Mouse (Mus musculus): ENCODE data around the gene Cep131. TPM values are rescaled to one million over a fixed set of nuclear protein-coding genes. Genes with fewer than 3 reads are reported as not detected.

The Cep131 gene
- polyA plus RNA-seq, 1 experiment from 2014 or later, result 30.4 TPM

GRCm38 (mm10) chr11:120080282-120080681 lies 6.3 kb downstream of the Cep131 start:
- peaks cover 26% of the 10 kb centered on the region for H3K36me3 ChIP-seq (ENCODE audit: control insufficient read depth, insufficient read depth, low read length)

GRCm38 (mm10) chr11:120076191-120076590 lies 10.4 kb downstream of the Cep131 start:
- 87% methylated on average over 3 of the region's 3 CpGs for WGBS
- no peak for ATAC-seq
- no peaks in the 10 kb centered on the region for H3K27me3 ChIP-seq (ENCODE audit: control insufficient read depth, insufficient read depth, low read depth, low read length)
- H3K4me2 ChIP-seq (ENCODE audit: low read length), result no peak overlapping the region
- no peak overlapping the region for H3K9ac ChIP-seq (ENCODE audit: low read depth, low read length)
- H3K4me1 ChIP-seq (ENCODE audit: control insufficient read depth, insufficient read depth, low read length), result no peaks in the 10 kb centered on the region
- peaks cover 34% of the 10 kb centered on the region for H3K36me3 ChIP-seq (ENCODE audit: control insufficient read depth, insufficient read depth, low read length)
- no peak overlapping the region for H3K27ac ChIP-seq (ENCODE audit: low read length)
- H3K4me3 ChIP-seq (ENCODE audit: low read depth, low read length), result no peak overlapping the region
- no peaks in the 10 kb centered on the region for H3K9me3 ChIP-seq (replicated peaks; ENCODE audit: control insufficient read depth, low read length, poor library complexity, severe bottlenecking)

More at GRCm38 (mm10) chr11:120080282-120080681, 6.3 kb downstream of the Cep131 start:
- no peak overlapping the region for H3K4me2 ChIP-seq (ENCODE audit: low read length)
- H3K9me3 ChIP-seq (replicated peaks; ENCODE audit: control insufficient read depth, low read length, poor library complexity, severe bottlenecking), result no peaks in the 10 kb centered on the region
- no peak for ATAC-seq
- H3K27ac ChIP-seq (ENCODE audit: low read length), result no peak overlapping the region
- 95% methylated on average over 6 of the region's 6 CpGs for WGBS
- no peak overlapping the region for H3K4me3 ChIP-seq (ENCODE audit: low read depth, low read length)
- H3K4me1 ChIP-seq (ENCODE audit: control insufficient read depth, insufficient read depth, low read length), result peaks cover 3% of the 10 kb centered on the region
- H3K27me3 ChIP-seq (ENCODE audit: control insufficient read depth, insufficient read depth, low read depth, low read length), result no peaks in the 10 kb centered on the region
- no peak overlapping the region for H3K9ac ChIP-seq (ENCODE audit: low read depth, low read length)

GRCm38 (mm10) chr11:120072986-120073647 lies 13.5 kb downstream of the Cep131 start:
- Histone ChIP-seq H3K4me3 (ENCODE audit: low read depth, low read length) (no peak overlapping the region), H3K4me2 (ENCODE audit: low read length) (no peak overlapping the region), H3K27me3 (ENCODE audit: control insufficient read depth, insufficient read depth, low read depth, low read length) (no peaks in the 10 kb centered on the region), H3K9me3 (replicated peaks; ENCODE audit: control insufficient read depth, low read length, poor library complexity, severe bottlenecking) (no peaks in the 10 kb centered on the region), H3K4me1 (ENCODE audit: control insufficient read depth, insufficient read depth, low read length) (no peaks in the 10 kb centered on the region), H3K27ac (ENCODE audit: low read length) (no peak overlapping the region), H3K36me3 (ENCODE audit: control insufficient read depth, insufficient read depth, low read length) (peaks cover 38% of the 10 kb centered on the region), H3K9ac (ENCODE audit: low read depth, low read length) (no peak overlapping the region)
- WGBS, result 93% methylated on average over 9 of the region's 9 CpGs
- ATAC-seq, result no peak

- 83% methylated on average over 7 of the region's 7 CpGs for WGBS
- Histone ChIP-seq H3K36me3 (ENCODE audit: control insufficient read depth, insufficient read depth, low read length) (peaks cover 39% of the 10 kb centered on the region), H3K9me3 (replicated peaks; ENCODE audit: control insufficient read depth, low read length, poor library complexity, severe bottlenecking) (no peaks in the 10 kb centered on the region), H3K27me3 (ENCODE audit: control insufficient read depth, insufficient read depth, low read depth, low read length) (no peaks in the 10 kb centered on the region), H3K4me2 (ENCODE audit: low read length) (no peak overlapping the region), H3K9ac (ENCODE audit: low read depth, low read length) (no peak overlapping the region), H3K4me3 (ENCODE audit: low read depth, low read length) (no peak overlapping the region), H3K27ac (ENCODE audit: low read length) (no peak overlapping the region), H3K4me1 (ENCODE audit: control insufficient read depth, insufficient read depth, low read length) (no peaks in the 10 kb centered on the region)
- no peak for ATAC-seq
Measured at GRCm38 (mm10) chr11:120071731-120072320, 14.8 kb downstream of the Cep131 start.

GRCm38 (mm10) chr11:120071065-120071464 lies 15.6 kb downstream of the Cep131 start:
- peaks cover 34% of the 10 kb centered on the region for H3K36me3 ChIP-seq (ENCODE audit: control insufficient read depth, insufficient read depth, low read length)
- ATAC-seq, result no peak

GRCm38 (mm10) chr11:120070286-120070930 lies 16.2 kb downstream of the Cep131 start:
- Histone ChIP-seq H3K9ac (ENCODE audit: low read depth, low read length) (no peak overlapping the region), H3K4me3 (ENCODE audit: low read depth, low read length) (no peak overlapping the region), H3K36me3 (ENCODE audit: control insufficient read depth, insufficient read depth, low read length) (peaks cover 34% of the 10 kb centered on the region), H3K9me3 (replicated peaks; ENCODE audit: control insufficient read depth, low read length, poor library complexity, severe bottlenecking) (no peaks in the 10 kb centered on the region), H3K27me3 (ENCODE audit: control insufficient read depth, insufficient read depth, low read depth, low read length) (no peaks in the 10 kb centered on the region), H3K27ac (ENCODE audit: low read length) (no peak overlapping the region), H3K4me2 (ENCODE audit: low read length) (no peak overlapping the region), H3K4me1 (ENCODE audit: control insufficient read depth, insufficient read depth, low read length) (no peaks in the 10 kb centered on the region)
- ATAC-seq, result no peak
- 88% methylated on average over 25 of the region's 27 CpGs for WGBS

More at GRCm38 (mm10) chr11:120071065-120071464, 15.6 kb downstream of the Cep131 start:
- Histone ChIP-seq H3K27ac (ENCODE audit: low read length) (no peak overlapping the region), H3K4me1 (ENCODE audit: control insufficient read depth, insufficient read depth, low read length) (no peaks in the 10 kb centered on the region), H3K9ac (ENCODE audit: low read depth, low read length) (no peak overlapping the region), H3K9me3 (replicated peaks; ENCODE audit: control insufficient read depth, low read length, poor library complexity, severe bottlenecking) (no peaks in the 10 kb centered on the region), H3K4me2 (ENCODE audit: low read length) (no peak overlapping the region), H3K4me3 (ENCODE audit: low read depth, low read length) (no peak overlapping the region), H3K27me3 (ENCODE audit: control insufficient read depth, insufficient read depth, low read depth, low read length) (no peaks in the 10 kb centered on the region)
- WGBS, result 37% methylated on average over 12 of the region's 12 CpGs

GRCm38 (mm10) chr11:120069261-120069660 lies 17.4 kb downstream of the Cep131 start:
- no peaks in the 10 kb centered on the region for H3K9me3 ChIP-seq (replicated peaks; ENCODE audit: control insufficient read depth, low read length, poor library complexity, severe bottlenecking)
- H3K27ac ChIP-seq (ENCODE audit: low read length), result no peak overlapping the region
- H3K36me3 ChIP-seq (ENCODE audit: control insufficient read depth, insufficient read depth, low read length), result peaks cover 29% of the 10 kb centered on the region
- 48% methylated on average over 11 of the region's 11 CpGs for WGBS
- no peaks in the 10 kb centered on the region for H3K27me3 ChIP-seq (ENCODE audit: control insufficient read depth, insufficient read depth, low read depth, low read length)
- no peak for ATAC-seq
- no peaks in the 10 kb centered on the region for H3K4me1 ChIP-seq (ENCODE audit: control insufficient read depth, insufficient read depth, low read length)
- H3K4me3 ChIP-seq (ENCODE audit: low read depth, low read length), result no peak overlapping the region
- no peak overlapping the region for H3K4me2 ChIP-seq (ENCODE audit: low read length)
- no peak overlapping the region for H3K9ac ChIP-seq (ENCODE audit: low read depth, low read length)

- Histone ChIP-seq H3K27me3 (ENCODE audit: control insufficient read depth, insufficient read depth, low read depth, low read length) (no peaks in the 10 kb centered on the region), H3K4me2 (ENCODE audit: low read length) (no peak overlapping the region), H3K36me3 (ENCODE audit: control insufficient read depth, insufficient read depth, low read length) (peaks cover 31% of the 10 kb centered on the region), H3K4me3 (ENCODE audit: low read depth, low read length) (no peak overlapping the region), H3K4me1 (ENCODE audit: control insufficient read depth, insufficient read depth, low read length) (no peaks in the 10 kb centered on the region), H3K9ac (ENCODE audit: low read depth, low read length) (no peak overlapping the region), H3K9me3 (replicated peaks; ENCODE audit: control insufficient read depth, low read length, poor library complexity, severe bottlenecking) (no peaks in the 10 kb centered on the region), H3K27ac (ENCODE audit: low read length) (no peak overlapping the region)
- 58% methylated on average over 17 of the region's 17 CpGs for WGBS
- no peak for ATAC-seq
Measured at GRCm38 (mm10) chr11:120067834-120068233, 18.8 kb downstream of the Cep131 start.

GRCm38 (mm10) chr11:120065291-120065690 lies 21.3 kb downstream of the Cep131 start:
- no peaks in the 10 kb centered on the region for H3K9me3 ChIP-seq (replicated peaks; ENCODE audit: control insufficient read depth, low read length, poor library complexity, severe bottlenecking)
- peaks cover 18% of the 10 kb centered on the region for H3K36me3 ChIP-seq (ENCODE audit: control insufficient read depth, insufficient read depth, low read length)
- 33% methylated on average over 10 of the region's 10 CpGs for WGBS
- H3K4me2 ChIP-seq (ENCODE audit: low read length), result no peak overlapping the region
- H3K9ac ChIP-seq (ENCODE audit: low read depth, low read length), result no peak overlapping the region
- no peaks in the 10 kb centered on the region for H3K27me3 ChIP-seq (ENCODE audit: control insufficient read depth, insufficient read depth, low read depth, low read length)
- no peaks in the 10 kb centered on the region for H3K4me1 ChIP-seq (ENCODE audit: control insufficient read depth, insufficient read depth, low read length)
- H3K27ac ChIP-seq (ENCODE audit: low read length), result no peak overlapping the region
- no peak overlapping the region for H3K4me3 ChIP-seq (ENCODE audit: low read depth, low read length)
- peak; percentile 10; the same call in 1 of the 2 replicates for ATAC-seq
